Mouse (Mus musculus): Measurements from ENCODE around the gene Rer1. TPM values are rescaled to one million over a fixed set of nuclear protein-coding genes. Genes with fewer than 3 reads are reported as not detected.
A peak's percentile ranks its signal among the peaks of the same experiment; 100 is the strongest.

Rer1 gene
- polyA plus RNA-seq, 1 experiment from 2014 or later: 136 TPM

DNA sequence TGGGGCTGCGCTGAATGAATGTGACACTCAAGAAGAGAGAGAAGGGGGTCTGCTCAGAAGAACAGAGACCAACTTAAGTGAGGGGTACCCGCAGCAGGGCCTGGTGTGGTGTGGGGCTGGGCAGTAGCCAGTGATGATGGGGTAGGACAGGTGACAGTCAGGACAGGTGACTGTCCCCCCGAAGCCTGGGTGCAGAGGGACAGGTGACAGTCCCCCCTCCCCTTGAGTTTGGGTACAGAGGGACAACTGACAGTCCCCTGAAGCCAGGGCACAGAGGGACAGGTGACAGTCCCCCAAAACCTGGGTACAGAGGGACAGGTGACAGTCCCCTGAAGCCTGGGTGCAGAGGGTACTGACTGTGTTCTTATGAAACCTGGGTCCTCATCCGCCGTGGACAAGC is 40.0 kb upstream of the Rer1 start:
- ATAC-seq (ENCODE audit: insufficient number of reproducible peaks, low FRiP score): no peak
- H3K27ac ChIP-seq (ENCODE audit: poor library complexity, severe bottlenecking): 0 out of 2 replicates have a peak overlapping the region, but pooled peaks have one; percentile 35
- H3K4me1 ChIP-seq (replicated peaks): peaks cover 82% of the 10 kb centered on the region
- no peaks in the 10 kb centered on the region for H3K36me3 ChIP-seq
- WGBS: 75% methylated on average over 5 of the region's 5 CpGs
- H3K4me2 ChIP-seq: no peak overlapping the region
- H3K9me3 ChIP-seq (replicated peaks): no peaks in the 10 kb centered on the region
- no peak overlapping the region for H3K4me3 ChIP-seq
- H3K9ac ChIP-seq: peak overlapping the region; percentile 26; the same call in 1 of the 2 replicates
- no peaks in the 10 kb centered on the region for H3K27me3 ChIP-seq (replicated peaks)

DNA sequence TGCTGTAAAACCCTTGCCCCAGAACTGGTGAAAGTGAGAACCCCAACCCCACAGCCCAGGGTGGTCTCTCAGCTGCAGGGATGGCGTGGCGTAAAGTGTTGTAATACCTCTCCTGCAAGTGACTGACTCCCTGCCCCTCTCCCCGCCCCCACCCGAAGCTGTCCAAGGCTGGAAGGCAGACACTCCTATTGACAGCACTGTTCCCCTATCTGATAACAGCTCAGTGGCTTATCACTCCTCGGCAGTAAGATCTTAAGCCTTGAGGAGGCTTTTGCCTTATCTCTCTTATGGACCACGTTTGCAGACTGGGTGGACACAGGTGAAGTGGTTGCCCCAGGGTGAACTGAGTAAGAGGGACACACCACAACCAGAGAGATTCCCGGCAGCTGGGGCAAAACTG is 39.1 kb upstream of the Rer1 start:
- no peaks in the 10 kb centered on the region for H3K27me3 ChIP-seq (replicated peaks)
- no peak overlapping the region for H3K27ac ChIP-seq (ENCODE audit: poor library complexity, severe bottlenecking)
- no peaks in the 10 kb centered on the region for H3K36me3 ChIP-seq
- peaks cover 82% of the 10 kb centered on the region for H3K4me1 ChIP-seq (replicated peaks)
- ATAC-seq (ENCODE audit: insufficient number of reproducible peaks, low FRiP score): no peak
- H3K9me3 ChIP-seq (replicated peaks): no peaks in the 10 kb centered on the region
- H3K4me3 ChIP-seq: no peak overlapping the region
- no peak overlapping the region for H3K9ac ChIP-seq
- H3K4me2 ChIP-seq: no peak overlapping the region
- 20% methylated on average over 7 of the region's 7 CpGs for WGBS

DNA sequence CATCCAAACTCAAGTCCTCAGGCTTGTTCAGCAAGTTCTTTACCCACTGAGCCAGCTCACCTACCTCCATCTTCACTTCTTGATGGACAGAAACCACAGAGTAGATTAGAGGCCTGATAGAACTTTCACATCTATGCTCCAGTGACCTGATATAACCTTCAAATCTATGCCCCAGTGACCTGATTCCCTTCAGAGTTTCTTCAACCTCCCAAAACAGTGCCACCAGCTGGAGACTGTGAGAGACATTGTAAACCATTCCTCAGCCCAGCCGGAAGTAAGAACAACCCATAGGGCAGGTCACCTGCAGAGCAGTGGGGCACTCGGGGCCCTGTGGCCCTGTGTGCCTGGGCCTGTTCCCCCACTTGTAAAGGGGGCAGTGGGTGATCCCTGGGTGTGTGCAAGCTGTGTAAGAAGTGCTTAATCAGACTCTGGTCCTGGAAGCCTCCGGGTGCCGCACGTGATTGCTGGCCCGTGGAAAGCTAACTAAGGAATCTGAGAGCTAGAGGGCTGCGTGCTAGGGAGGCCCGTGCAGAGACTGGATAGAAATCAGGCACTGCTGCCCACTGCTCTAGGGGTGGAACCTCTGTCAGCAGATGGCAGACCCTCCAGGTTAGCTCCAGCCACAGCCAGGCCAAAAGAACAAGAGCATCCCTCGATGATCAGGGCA is 37.8 kb upstream of the Rer1 start:
- no peaks in the 10 kb centered on the region for H3K36me3 ChIP-seq
- H3K9ac ChIP-seq: 0 out of 2 replicates have a peak overlapping the region, but pooled peaks have one; percentile 21
- H3K4me2 ChIP-seq: no peak overlapping the region
- 0 out of 2 replicates have a peak overlapping the region, but pooled peaks have one; percentile 84 for H3K27ac ChIP-seq (ENCODE audit: poor library complexity, severe bottlenecking)
- no peaks in the 10 kb centered on the region for H3K27me3 ChIP-seq (replicated peaks)
- H3K4me3 ChIP-seq: no peak overlapping the region
- no peaks in the 10 kb centered on the region for H3K9me3 ChIP-seq (replicated peaks)
- WGBS: 67% methylated on average over 9 of the region's 9 CpGs
- H3K4me1 ChIP-seq (replicated peaks): peaks cover 73% of the 10 kb centered on the region
- no peak for ATAC-seq (ENCODE audit: insufficient number of reproducible peaks, low FRiP score)

DNA sequence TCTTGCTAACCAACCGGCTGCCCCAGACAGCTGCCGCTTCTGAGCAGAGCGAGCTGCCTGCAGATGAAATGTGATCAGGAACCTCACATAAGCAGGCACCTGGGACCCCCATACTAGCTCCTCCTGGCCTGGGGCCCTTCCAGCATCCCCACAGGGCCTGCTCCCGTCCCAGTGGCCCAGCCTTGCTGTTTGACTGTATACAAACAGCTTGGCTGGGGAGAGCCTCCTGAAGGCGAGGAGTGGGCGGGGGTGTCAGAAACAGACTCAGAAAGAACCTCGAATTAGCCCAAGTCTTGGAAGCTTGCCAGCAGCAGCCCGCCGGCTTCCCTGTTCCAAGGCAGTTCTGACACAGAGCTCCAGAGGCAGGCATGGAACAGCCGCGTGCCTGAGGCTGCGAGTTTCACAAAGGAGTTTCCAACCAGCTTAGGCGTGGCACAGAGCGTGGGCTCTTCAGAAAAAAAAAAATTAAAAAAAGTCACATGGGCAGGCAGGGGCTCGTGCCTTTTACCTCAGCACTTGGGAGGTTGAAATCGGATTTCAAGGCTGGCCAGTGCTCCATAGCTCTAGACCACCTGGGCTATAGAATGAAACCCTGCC is 36.4 kb upstream of the Rer1 start:
- peak overlapping the region; percentile 57 for H3K9ac ChIP-seq
- H3K4me3 ChIP-seq: no peak overlapping the region
- peak; percentile 40; the same call in 1 of the 2 replicates for ATAC-seq (ENCODE audit: insufficient number of reproducible peaks, low FRiP score)
- peaks cover 7% of the 10 kb centered on the region for H3K9me3 ChIP-seq (replicated peaks)
- H3K4me2 ChIP-seq: peak overlapping the region; percentile 24; the same call in 1 of the 2 replicates
- H3K4me1 ChIP-seq (replicated peaks): peaks cover 70% of the 10 kb centered on the region
- no peaks in the 10 kb centered on the region for H3K27me3 ChIP-seq (replicated peaks)
- H3K27ac ChIP-seq (ENCODE audit: poor library complexity, severe bottlenecking): peak overlapping the region; percentile 84
- H3K36me3 ChIP-seq: 0 out of 2 replicates have a peak, but pooled peaks cover 6% of the 10 kb centered on the region
- WGBS: 18% methylated on average over 16 of the region's 16 CpGs

DNA sequence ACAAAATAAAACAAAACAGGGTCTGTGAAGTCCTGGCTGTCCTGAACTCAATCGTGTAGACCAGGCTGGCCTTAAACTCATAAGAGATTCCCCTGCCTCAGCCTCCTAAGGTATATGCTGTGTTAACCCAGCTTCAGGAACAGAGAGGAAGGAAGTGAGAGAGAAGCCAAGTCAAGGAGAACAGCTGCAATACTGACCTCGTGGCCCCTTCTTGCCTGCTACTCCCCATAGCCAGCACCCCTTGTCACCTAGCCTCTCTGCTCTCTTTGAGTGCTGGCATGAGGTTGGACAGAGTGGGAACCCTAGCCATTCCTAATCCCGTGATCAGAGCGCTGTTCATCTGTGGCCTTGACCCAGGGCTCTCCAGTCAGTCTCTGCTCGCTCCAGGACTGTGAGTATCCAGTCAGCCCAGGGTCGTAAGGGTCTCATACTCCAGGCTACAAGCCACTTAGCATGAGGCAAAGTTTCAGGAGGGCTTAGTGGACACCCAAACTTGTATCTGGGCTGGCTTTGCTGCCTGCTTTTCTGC is 35.8 kb upstream of the Rer1 start:
- Histone ChIP-seq H3K27me3 (replicated peaks) (no peaks in the 10 kb centered on the region), H3K9me3 (replicated peaks) (peaks cover 13% of the 10 kb centered on the region), H3K4me3 (no peak overlapping the region), H3K27ac (ENCODE audit: poor library complexity, severe bottlenecking) (peak overlapping the region; percentile 84), H3K9ac (peak overlapping the region; percentile 50; the same call in 1 of the 2 replicates), H3K36me3 (peaks cover 8% of the 10 kb centered on the region; the same call in 1 of the 2 replicates), H3K4me2 (peak overlapping the region; percentile 24; the same call in 1 of the 2 replicates), H3K4me1 (replicated peaks) (peaks cover 72% of the 10 kb centered on the region)
- no peak for ATAC-seq (ENCODE audit: insufficient number of reproducible peaks, low FRiP score)
- 76% methylated on average over 6 of the region's 6 CpGs for WGBS

DNA sequence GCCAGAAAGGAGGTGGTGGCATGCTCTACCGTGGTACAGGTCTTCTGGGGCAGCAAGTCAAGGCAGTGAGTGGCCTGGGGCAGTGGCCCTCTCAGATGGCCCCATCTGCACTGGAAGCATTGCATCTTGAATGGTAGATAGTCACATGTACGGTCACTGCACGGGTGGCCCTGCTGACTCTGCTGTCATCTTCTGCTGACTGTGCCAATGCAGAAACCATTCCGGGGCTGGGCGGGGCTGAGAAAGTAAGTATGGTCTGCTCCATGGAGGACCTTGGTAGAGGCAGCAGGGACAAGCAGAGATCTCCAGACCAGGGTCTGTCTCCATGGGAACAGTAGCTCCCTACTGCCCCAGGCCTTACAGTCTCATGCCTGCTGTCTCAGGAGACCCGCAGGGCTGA is 35.0 kb upstream of the Rer1 start:
- WGBS: 71% methylated on average over 6 of the region's 6 CpGs
- H3K27ac ChIP-seq (ENCODE audit: poor library complexity, severe bottlenecking): no peak overlapping the region
- no peak for ATAC-seq (ENCODE audit: insufficient number of reproducible peaks, low FRiP score)

DNA sequence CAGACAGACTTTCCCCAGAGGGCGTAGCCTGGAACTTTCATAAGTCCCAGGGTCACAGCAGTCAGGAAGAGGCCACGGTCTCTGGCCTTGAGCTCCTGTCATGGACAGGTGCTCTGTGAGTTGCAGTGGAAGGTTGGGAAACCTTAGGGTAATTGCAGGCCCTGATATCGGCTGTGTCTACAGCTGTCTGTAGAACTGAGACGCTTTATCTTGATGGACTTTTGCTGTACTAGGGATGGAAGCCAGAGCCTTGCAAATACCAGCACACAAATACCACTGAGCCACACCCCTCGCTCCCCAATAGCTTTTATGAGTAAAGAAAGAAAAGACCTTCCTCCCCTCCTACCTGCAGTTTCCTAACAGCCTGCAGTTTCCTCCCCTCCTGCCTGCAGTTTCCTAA is 34.4 kb upstream of the Rer1 start:
- Histone ChIP-seq H3K27me3 (replicated peaks) (no peaks in the 10 kb centered on the region), H3K27ac (ENCODE audit: poor library complexity, severe bottlenecking) (no peak overlapping the region), H3K36me3 (peaks cover 8% of the 10 kb centered on the region; the same call in 1 of the 2 replicates), H3K9me3 (replicated peaks) (peaks cover 14% of the 10 kb centered on the region), H3K4me3 (no peak overlapping the region), H3K4me1 (replicated peaks) (peaks cover 58% of the 10 kb centered on the region), H3K4me2 (no peak overlapping the region), H3K9ac (0 out of 2 replicates have a peak overlapping the region, but pooled peaks have one; percentile 15)
- 51% methylated on average over 5 of the region's 5 CpGs for WGBS
- no peak for ATAC-seq (ENCODE audit: insufficient number of reproducible peaks, low FRiP score)

More for the DNA sequence above, 35.0 kb upstream of the Rer1 start:
- Histone ChIP-seq H3K36me3 (peaks cover 8% of the 10 kb centered on the region; the same call in 1 of the 2 replicates), H3K4me2 (no peak overlapping the region), H3K4me3 (no peak overlapping the region), H3K4me1 (replicated peaks) (peaks cover 65% of the 10 kb centered on the region), H3K27me3 (replicated peaks) (no peaks in the 10 kb centered on the region), H3K9ac (no peak overlapping the region; the same call in 1 of the 2 replicates), H3K9me3 (replicated peaks) (peaks cover 14% of the 10 kb centered on the region)

DNA sequence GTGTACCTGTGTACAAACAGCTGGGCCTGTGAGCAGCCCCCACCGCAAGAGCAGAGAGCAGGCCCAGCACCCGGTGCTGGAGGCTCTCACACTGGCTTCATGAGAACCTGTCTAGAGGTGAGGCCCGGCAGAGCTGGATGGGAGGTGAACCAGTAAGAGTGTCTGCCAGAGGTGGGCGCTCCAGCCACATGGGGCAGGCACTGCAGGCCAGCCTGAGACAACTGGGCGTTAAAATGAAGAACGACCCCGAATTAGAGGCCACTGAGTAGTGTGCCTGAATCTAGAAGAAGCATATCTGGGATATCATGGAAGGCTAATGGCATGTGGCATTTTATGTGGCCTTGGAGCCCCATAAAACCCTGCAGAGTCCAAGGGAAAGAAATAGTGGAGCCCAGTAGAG is 33.9 kb upstream of the Rer1 start:
- H3K36me3 ChIP-seq: peaks cover 8% of the 10 kb centered on the region; the same call in 1 of the 2 replicates
- H3K27me3 ChIP-seq (replicated peaks): no peaks in the 10 kb centered on the region
- no peak overlapping the region for H3K27ac ChIP-seq (ENCODE audit: poor library complexity, severe bottlenecking)
- peaks cover 14% of the 10 kb centered on the region for H3K9me3 ChIP-seq (replicated peaks)
- peaks cover 53% of the 10 kb centered on the region for H3K4me1 ChIP-seq (replicated peaks)
- ATAC-seq (ENCODE audit: insufficient number of reproducible peaks, low FRiP score): no peak
- H3K4me3 ChIP-seq: no peak overlapping the region
- WGBS: 86% methylated on average over 7 of the region's 7 CpGs
- no peak overlapping the region for H3K9ac ChIP-seq
- H3K4me2 ChIP-seq: no peak overlapping the region

DNA sequence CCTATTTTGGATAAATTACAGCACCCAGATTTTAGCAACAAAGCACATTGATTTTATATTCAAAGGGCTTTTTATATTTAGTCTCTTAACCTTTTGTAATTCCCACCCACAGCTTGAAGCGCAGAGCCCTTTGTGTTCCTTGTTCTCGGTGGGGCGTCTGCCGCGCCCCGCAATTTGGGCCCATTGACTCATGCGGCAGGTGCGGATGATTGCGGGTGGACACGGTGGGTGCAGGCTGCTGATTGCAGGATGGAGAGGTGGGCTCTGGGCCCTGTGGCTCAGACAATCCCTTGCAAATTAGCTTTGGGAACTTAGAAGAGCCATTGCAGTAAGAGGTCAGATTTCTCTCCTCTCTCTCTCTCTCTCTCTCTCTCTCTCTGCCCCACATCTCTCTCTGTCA is 32.1 kb upstream of the Rer1 start:
- 95% methylated on average over 10 of the region's 10 CpGs for whole genome bisulfite sequencing
- H3K4me2 ChIP-seq: no peak overlapping the region
- peaks cover 45% of the 10 kb centered on the region for H3K4me1 ChIP-seq (replicated peaks)

DNA sequence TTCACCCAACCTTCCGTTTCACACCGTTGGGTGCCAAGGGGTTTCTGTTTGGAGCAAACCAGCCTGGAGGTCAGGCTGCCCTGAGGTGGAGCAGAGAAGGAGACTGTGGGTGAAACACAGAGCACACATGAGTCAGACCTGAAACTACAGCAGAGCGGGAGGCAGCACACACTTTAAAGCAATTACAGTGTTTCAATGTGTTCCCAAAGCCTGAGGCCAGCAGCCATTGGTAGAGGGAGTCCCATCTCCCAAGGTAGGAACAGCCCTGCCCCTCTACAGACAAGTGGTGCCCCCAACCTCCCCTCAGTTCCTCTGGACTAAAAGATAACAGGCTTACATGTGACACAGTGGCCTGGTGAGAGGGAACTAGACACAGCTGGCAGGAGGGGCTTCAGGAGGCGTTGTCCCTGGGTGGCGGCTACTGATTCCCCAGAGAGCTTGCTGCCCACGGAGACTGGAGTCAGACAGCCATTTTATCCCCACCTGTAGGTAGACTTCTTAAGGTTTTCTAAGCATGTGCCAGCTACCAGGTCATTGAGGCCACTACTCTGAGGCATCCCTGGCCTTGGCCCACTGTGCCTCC is 31.3 kb upstream of the Rer1 start:
- H3K27me3 ChIP-seq (replicated peaks): no peaks in the 10 kb centered on the region
- no peak overlapping the region for H3K4me2 ChIP-seq
- 73% methylated on average over 6 of the region's 6 CpGs for WGBS
- no peak overlapping the region for H3K4me3 ChIP-seq
- peaks cover 14% of the 10 kb centered on the region for H3K9me3 ChIP-seq (replicated peaks)
- H3K9ac ChIP-seq: no peak overlapping the region
- no peak overlapping the region for H3K27ac ChIP-seq (ENCODE audit: poor library complexity, severe bottlenecking)
- peaks cover 8% of the 10 kb centered on the region; the same call in 1 of the 2 replicates for H3K36me3 ChIP-seq
- peaks cover 38% of the 10 kb centered on the region for H3K4me1 ChIP-seq (replicated peaks)
- peak; percentile 29; the same call in 1 of the 2 replicates for ATAC-seq (ENCODE audit: insufficient number of reproducible peaks, low FRiP score)

More for the DNA sequence above, 32.1 kb upstream of the Rer1 start:
- Histone ChIP-seq H3K36me3 (peaks cover 8% of the 10 kb centered on the region; the same call in 1 of the 2 replicates), H3K27ac (ENCODE audit: poor library complexity, severe bottlenecking) (no peak overlapping the region), H3K9ac (no peak overlapping the region), H3K27me3 (replicated peaks) (no peaks in the 10 kb centered on the region), H3K9me3 (replicated peaks) (peaks cover 14% of the 10 kb centered on the region), H3K4me3 (no peak overlapping the region)
- no peak for ATAC-seq (ENCODE audit: insufficient number of reproducible peaks, low FRiP score)

DNA sequence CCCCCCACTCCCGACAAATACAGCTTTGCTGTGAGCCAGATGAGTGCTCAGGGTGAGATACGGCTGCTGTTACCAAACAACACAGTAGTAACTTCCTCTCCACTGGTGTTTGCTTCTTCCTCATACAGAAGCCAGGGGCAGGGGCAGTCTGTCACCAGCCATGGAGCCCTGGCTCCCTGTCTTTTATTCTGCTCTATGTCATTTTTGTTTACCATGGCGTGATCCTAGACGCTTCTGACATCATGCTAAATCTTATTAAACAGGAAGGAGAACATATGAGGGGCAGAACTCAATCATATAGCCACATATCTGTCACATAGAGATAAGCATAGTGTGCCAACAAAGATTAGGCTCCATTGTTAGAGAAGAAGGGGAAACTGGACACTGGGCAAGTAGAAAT is 30.4 kb upstream of the Rer1 start:
- peaks cover 14% of the 10 kb centered on the region for H3K9me3 ChIP-seq (replicated peaks)
- H3K36me3 ChIP-seq: peaks cover 8% of the 10 kb centered on the region; the same call in 1 of the 2 replicates
- H3K27ac ChIP-seq (ENCODE audit: poor library complexity, severe bottlenecking): no peak overlapping the region
- no peak for ATAC-seq (ENCODE audit: insufficient number of reproducible peaks, low FRiP score)
- no peak overlapping the region for H3K4me2 ChIP-seq
- H3K9ac ChIP-seq: no peak overlapping the region
- H3K4me3 ChIP-seq: no peak overlapping the region
- H3K4me1 ChIP-seq (replicated peaks): peaks cover 31% of the 10 kb centered on the region
- 74% methylated on average over 4 of the region's 4 CpGs for WGBS
- no peaks in the 10 kb centered on the region for H3K27me3 ChIP-seq (replicated peaks)
